Mouse (Mus musculus) hindbrain, embryonic 10.5 days (tissue): ENCODE data around the gene Rspo4. TPM values are rescaled to one million over a fixed set of nuclear protein-coding genes. Genes with fewer than 3 reads are reported as not detected.
A peak's percentile ranks its signal among the peaks of the same experiment; 100 is the strongest.

Source experiments
- DNase-seq: peaks from one replicate; pipeline ENCODE4 v3.0.0-alpha.2; 2017; ENCODE audit warnings: low spot score
- H3K27ac ChIP-seq: fragments of 300-500 bp; sonication (generic); 2 replicates; pipeline ENCODE4 v1.5.1; 2016; ENCODE audit warnings: mild to moderate bottlenecking, moderate library complexity
- H3K27me3 ChIP-seq: fragments of 300-500 bp; sonication (generic); 2 replicates; pipeline ENCODE4 v1.6.1; 2016; ENCODE audit warnings: mild to moderate bottlenecking; ENCODE audit not compliant: poor library complexity, insufficient read depth, severe bottlenecking
- H3K36me3 ChIP-seq: fragments of 300-500 bp; sonication (generic); 2 replicates; pipeline ENCODE4 v1.6.1; 2016; ENCODE audit warnings: mild to moderate bottlenecking, moderate library complexity
- H3K4me1 ChIP-seq: fragments of 300-500 bp; sonication (generic); replicated peaks from 2 replicates; pipeline ENCODE4 v1.6.1; 2016; ENCODE audit warnings: mild to moderate bottlenecking
- H3K4me3 ChIP-seq: fragments of 300-500 bp; sonication (generic); 2 replicates; pipeline ENCODE4 v1.5.1; 2016; ENCODE audit warnings: mild to moderate bottlenecking, moderate library complexity
- H3K9me3 ChIP-seq: fragments of 300-500 bp; sonication (generic); 2 replicates; pipeline ENCODE4 v1.6.1; 2016; ENCODE audit warnings: mild to moderate bottlenecking, moderate library complexity
- WGBS: fragments of 180-500 bp; shearing (Covaris S2); methylation state at CpG from one replicate; pipeline ENCODE4 v1.1.7; 2016; 5-methylcytosine and 5-hydroxymethylcytosine counted together
- polyA plus RNA-seq: library from polyadenylated mRNA; unstranded; fragments of >200 nt; fragmentation: Nextera tagmentation; extraction: Ambion mirVana; gene quantifications from 2 replicates; pipeline ENCODE4 v1.2.1, GENCODE M21; 2016

The Rspo4 gene
- polyA plus RNA-seq = 0.77 and 1.3 TPM in 2 replicates

- Histone ChIP-seq H3K27me3 (peaks cover 52% of the 10 kb centered on the region), H3K9me3 (no peaks in the 10 kb centered on the region), H3K27ac (peak within 1 kb of the TSS; percentile 4), H3K4me1 (peaks cover 21% of the 10 kb centered on the region), H3K36me3 (no peaks in the 10 kb centered on the region), H3K4me3 (peak within 1 kb of the TSS; percentile 56)
- DNase-seq = peak; percentile 20
- WGBS = under 1% methylated on average over 50 of the region's 50 CpGs
Observed at GRCm38 (mm10) chr2:151842648-151843226, at the start of gene Rspo4. TSS of gene Rspo4 (plus strand) at chr2:151842927.

- H3K9me3 ChIP-seq = no peaks in the 10 kb centered on the region
- H3K27me3 ChIP-seq = no peaks in the 10 kb centered on the region
- no peak overlapping the region for H3K4me3 ChIP-seq
- no peak overlapping the region for H3K27ac ChIP-seq
- DNase-seq = no peak
- no peaks in the 10 kb centered on the region for H3K4me1 ChIP-seq
- no peaks in the 10 kb centered on the region for H3K36me3 ChIP-seq
- WGBS = 83% methylated on average over 4 of the region's 4 CpGs
Observed at GRCm38 (mm10) chr2:151815586-151815985, 27.1 kb upstream of the Rspo4 start.

GRCm38 (mm10) chr2:151862257-151862810, 19.6 kb downstream of the Rspo4 start:
- DNase-seq = no peak
- Histone ChIP-seq H3K9me3 (no peaks in the 10 kb centered on the region), H3K27ac (no peak overlapping the region), H3K36me3 (no peaks in the 10 kb centered on the region), H3K4me1 (peaks cover 11% of the 10 kb centered on the region), H3K4me3 (no peak overlapping the region), H3K27me3 (no peaks in the 10 kb centered on the region)
- WGBS = 56% methylated on average over 5 of the region's 5 CpGs

GRCm38 (mm10) chr2:151864941-151865340, 22.2 kb downstream of the Rspo4 start:
- no peak for DNase-seq
- Histone ChIP-seq H3K9me3 (no peaks in the 10 kb centered on the region), H3K4me1 (peaks cover 11% of the 10 kb centered on the region), H3K27me3 (no peaks in the 10 kb centered on the region), H3K27ac (no peak overlapping the region), H3K36me3 (no peaks in the 10 kb centered on the region), H3K4me3 (no peak overlapping the region)
- 87% methylated on average over 6 of the region's 6 CpGs for WGBS

- no peaks in the 10 kb centered on the region for H3K9me3 ChIP-seq
- H3K27me3 ChIP-seq = no peaks in the 10 kb centered on the region
- no peak overlapping the region for H3K27ac ChIP-seq
- H3K36me3 ChIP-seq = no peaks in the 10 kb centered on the region
- no peak overlapping the region for H3K4me3 ChIP-seq
- peak; percentile 72 for DNase-seq
- H3K4me1 ChIP-seq = peaks cover 11% of the 10 kb centered on the region
- WGBS = 41% methylated on average over 4 of the region's 4 CpGs
Observed at GRCm38 (mm10) chr2:151866487-151866886, 23.8 kb downstream of the Rspo4 start.

- Histone ChIP-seq H3K4me1 (peaks cover 2% of the 10 kb centered on the region; the same call in 1 of the 2 replicates), H3K36me3 (no peaks in the 10 kb centered on the region), H3K9me3 (no peaks in the 10 kb centered on the region), H3K27me3 (peaks cover 7% of the 10 kb centered on the region), H3K4me3 (no peak overlapping the region), H3K27ac (no peak overlapping the region)
- DNase-seq = no peak
- 86% methylated on average over 8 of the region's 8 CpGs for WGBS
Observed at GRCm38 (mm10) chr2:151868196-151868595, 25.5 kb downstream of the Rspo4 start.

GRCm38 (mm10) chr2:151874551-151874950, 31.8 kb downstream of the Rspo4 start:
- Histone ChIP-seq H3K27ac (no peak overlapping the region), H3K27me3 (peaks cover 20% of the 10 kb centered on the region), H3K4me3 (no peak overlapping the region), H3K36me3 (no peaks in the 10 kb centered on the region), H3K9me3 (no peaks in the 10 kb centered on the region), H3K4me1 (no peaks in the 10 kb centered on the region)
- DNase-seq = peak; percentile 14

- H3K4me1 ChIP-seq = no peaks in the 10 kb centered on the region
- H3K36me3 ChIP-seq = no peaks in the 10 kb centered on the region
- H3K9me3 ChIP-seq = no peaks in the 10 kb centered on the region
- H3K27me3 ChIP-seq = peaks cover 20% of the 10 kb centered on the region
- H3K27ac ChIP-seq = no peak overlapping the region
- WGBS = 16% methylated on average over 8 of the region's 8 CpGs
- H3K4me3 ChIP-seq = no peak overlapping the region
- peak; percentile 65 for DNase-seq
Observed at GRCm38 (mm10) chr2:151876012-151876485, 33.3 kb downstream of the Rspo4 start.

- no peak for DNase-seq
- H3K27me3 ChIP-seq = peaks cover 11% of the 10 kb centered on the region
- no peaks in the 10 kb centered on the region for H3K4me1 ChIP-seq
- H3K36me3 ChIP-seq = no peaks in the 10 kb centered on the region
- 75% methylated on average over 3 of the region's 3 CpGs for WGBS
- no peak overlapping the region for H3K4me3 ChIP-seq
- H3K27ac ChIP-seq = no peak overlapping the region
- H3K9me3 ChIP-seq = no peaks in the 10 kb centered on the region
Observed at GRCm38 (mm10) chr2:151878645-151879044, 35.9 kb downstream of the Rspo4 start.

GRCm38 (mm10) chr2:151879760-151880159, 37.0 kb downstream of the Rspo4 start:
- no peaks in the 10 kb centered on the region for H3K36me3 ChIP-seq
- no peak overlapping the region for H3K27ac ChIP-seq
- WGBS = 65% methylated on average over 2 of the region's 2 CpGs
- H3K4me3 ChIP-seq = no peak overlapping the region
- no peaks in the 10 kb centered on the region for H3K4me1 ChIP-seq
- no peaks in the 10 kb centered on the region for H3K9me3 ChIP-seq
- no peak for DNase-seq
- peaks cover 7% of the 10 kb centered on the region; the same call in 1 of the 2 replicates for H3K27me3 ChIP-seq

- DNase-seq = no peak
- no peak overlapping the region for H3K4me3 ChIP-seq
- WGBS = 62% methylated on average over 6 of the region's 6 CpGs
- no peaks in the 10 kb centered on the region for H3K36me3 ChIP-seq
- H3K9me3 ChIP-seq = no peaks in the 10 kb centered on the region
- H3K27me3 ChIP-seq = no peaks in the 10 kb centered on the region
- no peak overlapping the region for H3K27ac ChIP-seq
- H3K4me1 ChIP-seq = peaks cover 20% of the 10 kb centered on the region
Observed at GRCm38 (mm10) chr2:151891031-151891430, 48.3 kb downstream of the Rspo4 start.

- Histone ChIP-seq H3K27ac (peak overlapping the region; percentile 77), H3K4me3 (no peak overlapping the region), H3K9me3 (no peaks in the 10 kb centered on the region), H3K27me3 (no peaks in the 10 kb centered on the region; the same call in 1 of the 2 replicates), H3K4me1 (peaks cover 20% of the 10 kb centered on the region), H3K36me3 (no peaks in the 10 kb centered on the region)
- DNase-seq = peak; percentile 29
- WGBS = 52% methylated on average over 15 of the region's 15 CpGs
Observed at GRCm38 (mm10) chr2:151893122-151893774, 50.5 kb downstream of the Rspo4 start.
